Comparison of ENCODE assay signal across 8 mouse cellular contexts in genomic region chr10:80227166-80227539, GRCm38 (mm10). TPM values are rescaled to one million over a fixed set of nuclear protein-coding genes. Genes with fewer than 3 reads are reported as not detected.
DNase-seq lines count a peak whose midpoint lies in the region; ATAC-seq and TF ChIP-seq lines count a peak whose summit lies in the region.

No protein-coding gene starts in this region.

- WGBS in heart, embryonic 13.5 days: 6% methylated on average over 10 of the region's 10 CpGs
- WGBS in forebrain, embryonic 16.5 days: 5% methylated on average over 10 of the region's 10 CpGs
- WGBS in macrophage (ENCODE audit: missing documents): 9% methylated on average over 10 of the region's 10 CpGs

- peak overlapping the region; percentile 77 for H3K4me2 ChIP-seq in heart, embryonic 13.5 days
- H3K4me2 ChIP-seq in forebrain, embryonic 16.5 days (ENCODE audit: low read length): peak overlapping the region; percentile 97

- peak overlapping the region; percentile 94 for H3K9ac ChIP-seq in heart, embryonic 13.5 days
- peak overlapping the region; percentile 97 for H3K9ac ChIP-seq in forebrain, embryonic 16.5 days (replicated peaks; ENCODE audit: low read depth, low read length)

- H3K27ac ChIP-seq in heart, embryonic 13.5 days (replicated peaks): peak overlapping the region; percentile 91
- H3K27ac ChIP-seq in forebrain, embryonic 16.5 days (ENCODE audit: low read length): peak overlapping the region; percentile 95
- peak overlapping the region; percentile 29 for H3K27ac ChIP-seq in macrophage

- no peaks in the 10 kb centered on the region for H3K27me3 ChIP-seq in heart, embryonic 13.5 days (replicated peaks)
- peaks cover 11% of the 10 kb centered on the region for H3K27me3 ChIP-seq in G1E (ENCODE audit: insufficient read depth, low read length)
- no peaks in the 10 kb centered on the region for H3K27me3 ChIP-seq in forebrain, embryonic 16.5 days (replicated peaks; ENCODE audit: control insufficient read depth, insufficient read depth, low read length)

- H3K79me2 ChIP-seq in macrophage (ENCODE audit: inconsistent target): peaks cover 6% of the 10 kb centered on the region

- peaks cover 39% of the 10 kb centered on the region for H3K4me1 ChIP-seq in heart, embryonic 13.5 days
- H3K4me1 ChIP-seq in G1E (ENCODE audit: insufficient read depth, low read depth, low read length): peaks cover 46% of the 10 kb centered on the region
- peaks cover 33% of the 10 kb centered on the region for H3K4me1 ChIP-seq in forebrain, embryonic 16.5 days (replicated peaks; ENCODE audit: control insufficient read depth, insufficient read depth, low read length)

- no peak for TF ChIP-seq CTCF in G1E (IDR thresholded peaks at IDR 0.05; ENCODE audit: low read depth, low read length)

- DNase-seq in heart, adult 9 months (ENCODE audit: low spot score in 2 of 2): no peak
- DNase-seq in G1E (ENCODE audit: low spot score): no peak
- no peak for DNase-seq in urinary bladder, postnatal 4 days (ENCODE audit: low spot score in 2 of 2)
- no peak for DNase-seq in layer of hippocampus, adult 11-12 months (ENCODE audit: low spot score)
- DNase-seq in c-Kit-positive CD71-positive TER-119-positive erythroid progenitor cells, embryonic 14.5 days (ENCODE audit: low spot score): no peak

- ATAC-seq in heart, embryonic 13.5 days (ENCODE audit: extremely low read depth, insufficient number of reproducible peaks, low FRiP score, low TSS enrichment): no peak
- no peak for ATAC-seq in G1E (ENCODE audit: extremely low read depth, insufficient number of reproducible peaks, low FRiP score, poor library complexity, severe bottlenecking)
- no peak for ATAC-seq in forebrain, embryonic 16.5 days

- H3K36me3 ChIP-seq in heart, embryonic 13.5 days: peaks cover 36% of the 10 kb centered on the region
- H3K36me3 ChIP-seq in G1E (replicated peaks): peaks cover 45% of the 10 kb centered on the region
- H3K36me3 ChIP-seq in forebrain, embryonic 16.5 days (ENCODE audit: control insufficient read depth, insufficient read depth): peaks cover 5% of the 10 kb centered on the region
- peaks cover 23% of the 10 kb centered on the region; the same call in 1 of the 2 replicates for H3K36me3 ChIP-seq in macrophage (ENCODE audit: inconsistent target)

- H3K9me3 ChIP-seq in heart, embryonic 13.5 days: no peaks in the 10 kb centered on the region
- H3K9me3 ChIP-seq in G1E (replicated peaks): peaks cover 7% of the 10 kb centered on the region
- H3K9me3 ChIP-seq in forebrain, embryonic 16.5 days (ENCODE audit: control insufficient read depth, low read length): no peaks in the 10 kb centered on the region

- H3K4me3 ChIP-seq in heart, embryonic 13.5 days: peak overlapping the region; percentile 77
- H3K4me3 ChIP-seq in G1E (ENCODE audit: low read depth, low read length) (peak overlapping the region; percentile 88), macrophage (ENCODE audit: inconsistent target) (peak overlapping the region; percentile 76)
- H3K4me3 ChIP-seq in forebrain, embryonic 16.5 days (replicated peaks; ENCODE audit: low read length): peak overlapping the region; percentile 88

RNA-seq across cellular contexts. Expression of gene Mum1, which starts 0.9 kb away (rescaled TPM):
- 41.7 and 43.7 TPM in 2 replicates for polyA plus RNA-seq in heart, embryonic 13.5 days (2015; fragmentation: Nextera tagmentation; extraction: Ambion mirVana)
- total RNA-seq in G1E (2014; fragmentation: Nextera tagmentation) (10.8 and 16.9 TPM in 2 replicates), G1E (2017) (56.1 and 59.1 TPM in 2 replicates)
- polyA plus RNA-seq in G1E (2012) (32.3 and 36.2 TPM in 2 replicates), macrophage (2018) (5.1 to 14.8 TPM (median 7.6 TPM) in 3 replicates)
- 49.0 and 55.4 TPM in 2 replicates for polyA plus RNA-seq in forebrain, embryonic 16.5 days (2015; fragmentation: Nextera tagmentation; extraction: Ambion mirVana)
- total RNA-seq in macrophage (2018; cell fraction: chromatin; rRNA removed): 10 to 100 TPM; 20.0 to 83.3 (median 42.7) TPM
- total RNA-seq in macrophage (2018; cell fraction: cytosol; rRNA removed): 10 to 100 TPM in 1 of 26 experiments, 1 to 10 TPM in 25; 3.8 to 12.0 (median 7.0) TPM
- 10 to 100 TPM in 25 of 26 experiments, 1 to 10 TPM in 1; 9.4 to 91.9 (median 26.5) TPM for total RNA-seq in macrophage (2018; cell fraction: nucleus; rRNA removed)

RNA-seq across cellular contexts. Expression of gene Ndufs7, which starts 21.8 kb away (rescaled TPM):
- 527 and 606 TPM in 2 replicates for polyA plus RNA-seq in heart, embryonic 13.5 days (2015; fragmentation: Nextera tagmentation; extraction: Ambion mirVana)
- total RNA-seq in G1E (2014; fragmentation: Nextera tagmentation) (246 and 251 TPM in 2 replicates), G1E (2017) (152 and 156 TPM in 2 replicates)
- polyA plus RNA-seq in G1E (2012) (222 and 257 TPM in 2 replicates), macrophage (2018) (31.2 to 113 TPM (median 79.8 TPM) in 3 replicates)
- 236 and 272 TPM in 2 replicates for polyA plus RNA-seq in forebrain, embryonic 16.5 days (2015; fragmentation: Nextera tagmentation; extraction: Ambion mirVana)
- total RNA-seq in macrophage (2018; cell fraction: chromatin; rRNA removed): 10 to 100 TPM in 25 of 26 experiments, 1 to 10 TPM in 1; 7.7 to 70.5 (median 32.8) TPM
- total RNA-seq in macrophage (2018; cell fraction: cytosol; rRNA removed): 100 to 1,000 TPM in 16 of 26 experiments, 10 to 100 TPM in 10; 77.8 to 131 (median 102) TPM
- 10 to 100 TPM; 16.9 to 69.3 (median 39.0) TPM for total RNA-seq in macrophage (2018; cell fraction: nucleus; rRNA removed)

RNA-seq across cellular contexts. Expression of gene Gamt, which starts 33.7 kb away (rescaled TPM):
- polyA plus RNA-seq in heart, embryonic 13.5 days (2015; fragmentation: Nextera tagmentation; extraction: Ambion mirVana): 53.3 and 62.1 TPM in 2 replicates
- not detected in 2 replicates for total RNA-seq in G1E (2014; fragmentation: Nextera tagmentation)
- 0.17 TPM in 1 of 2 replicates, not detected in the other for total RNA-seq in G1E (2017)
- 0.18 TPM in 1 of 2 replicates, not detected in the other for polyA plus RNA-seq in G1E (2012)
- 22.7 and 24.6 TPM in 2 replicates for polyA plus RNA-seq in forebrain, embryonic 16.5 days (2015; fragmentation: Nextera tagmentation; extraction: Ambion mirVana)
- 1 to 10 TPM in 18 of 26 experiments, not detected in 8; 1.1 to 7.6 (median 3.6) TPM for total RNA-seq in macrophage (2018; cell fraction: chromatin; rRNA removed)
- 10 to 100 TPM in 23 of 26 experiments, 1 to 10 TPM in 3; 8.8 to 18.0 (median 12.7) TPM for total RNA-seq in macrophage (2018; cell fraction: cytosol; rRNA removed)
- total RNA-seq in macrophage (2018; cell fraction: nucleus; rRNA removed): 10 to 100 TPM in 1 of 26 experiments, 1 to 10 TPM in 25; 1.3 to 11.7 (median 3.4) TPM
- 8.2 to 24.0 TPM (median 13.8 TPM) in 3 replicates for polyA plus RNA-seq in macrophage (2018)

RNA-seq across cellular contexts. Expression of gene Dazap1, which starts 34.1 kb away (rescaled TPM):
- polyA plus RNA-seq in heart, embryonic 13.5 days (2015; fragmentation: Nextera tagmentation; extraction: Ambion mirVana): 36.4 and 37.9 TPM in 2 replicates
- total RNA-seq in G1E (2014; fragmentation: Nextera tagmentation) (191 and 194 TPM in 2 replicates), G1E (2017) (136 and 151 TPM in 2 replicates)
- polyA plus RNA-seq in G1E (2012) (533 and 565 TPM in 2 replicates), macrophage (2018) (75.1 to 96.3 TPM (median 76.2 TPM) in 3 replicates)
- 61.3 and 61.8 TPM in 2 replicates for polyA plus RNA-seq in forebrain, embryonic 16.5 days (2015; fragmentation: Nextera tagmentation; extraction: Ambion mirVana)
- total RNA-seq in macrophage (2018; cell fraction: chromatin; rRNA removed): 100 to 1,000 TPM; 101 to 504 (median 250) TPM
- total RNA-seq in macrophage (2018; cell fraction: cytosol; rRNA removed): 10 to 100 TPM; 46.4 to 81.7 (median 59.2) TPM
- 100 to 1,000 TPM in 19 of 26 experiments, 10 to 100 TPM in 7; 65.7 to 287 (median 127) TPM for total RNA-seq in macrophage (2018; cell fraction: nucleus; rRNA removed)

RNA-seq across cellular contexts. Expression of gene Efna2, which starts 47.9 kb away (rescaled TPM):
- polyA plus RNA-seq in heart, embryonic 13.5 days (2015; fragmentation: Nextera tagmentation; extraction: Ambion mirVana): 8.5 and 10.6 TPM in 2 replicates
- total RNA-seq in G1E (2014; fragmentation: Nextera tagmentation): not detected in 2 replicates
- not detected in 2 replicates for total RNA-seq in G1E (2017)
- 0.18 and 0.20 TPM in 2 replicates for polyA plus RNA-seq in G1E (2012)
- polyA plus RNA-seq in forebrain, embryonic 16.5 days (2015; fragmentation: Nextera tagmentation; extraction: Ambion mirVana): 24.8 and 25.4 TPM in 2 replicates
- 1 to 10 TPM in 3 of 26 experiments, under 1 TPM in 12, not detected in 11; 0.30 to 1.9 (median 0.43) TPM for total RNA-seq in macrophage (2018; cell fraction: chromatin; rRNA removed)
- 1 to 10 TPM in 3 of 26 experiments, under 1 TPM in 23; 0.09 to 1.6 (median 0.25) TPM for total RNA-seq in macrophage (2018; cell fraction: cytosol; rRNA removed)
- 1 to 10 TPM in 5 of 26 experiments, under 1 TPM in 15, not detected in 6; 0.20 to 1.7 (median 0.57) TPM for total RNA-seq in macrophage (2018; cell fraction: nucleus; rRNA removed)
- polyA plus RNA-seq in macrophage (2018): 0.11 to 0.29 TPM (median 0.26 TPM) in 3 replicates

Comparison
In these comparisons a context has a peak if more than half of its experiments do, and no peak if none do; other contexts are left out.
1. H3K27ac ChIP-seq: peak in every context shown above with its lines; median percentile 95 in forebrain, embryonic 16.5 days; 91 in heart, embryonic 13.5 days; 29 in macrophage.